Mouse (Mus musculus) embryonic facial prominence, embryonic 15.5 days (tissue): ENCODE results near the gene Cgnl1. TPM values are rescaled to one million over a fixed set of nuclear protein-coding genes. Genes with fewer than 3 reads are reported as not detected.
A peak's percentile ranks its signal among the peaks of the same experiment; 100 is the strongest.

Experiments used
- ATAC-seq: fragments of 200-750 bp; cut with Nextera tagmentation; 2 replicates; pipeline ENCODE4 v1.8.0; 2017; ENCODE audit warnings: low read depth, moderate TSS enrichment; ENCODE audit not compliant: insufficient number of reproducible peaks, low FRiP score, low TSS enrichment
- H3K27ac ChIP-seq: fragments of 300-500 bp; sonication (generic); replicated peaks from 2 replicates; pipeline ENCODE4 v1.5.1; 2015; ENCODE audit warnings: mild to moderate bottlenecking, inconsistent platforms
- H3K27me3 ChIP-seq: fragments of 300-500 bp; sonication (generic); 2 replicates; pipeline ENCODE4 v1.6.1; 2015; ENCODE audit warnings: inconsistent platforms
- H3K36me3 ChIP-seq: fragments of 300-500 bp; sonication (generic); 2 replicates; pipeline ENCODE4 v1.6.1; 2015; ENCODE audit warnings: mild to moderate bottlenecking, inconsistent platforms
- H3K4me1 ChIP-seq: fragments of 300-500 bp; sonication (generic); 2 replicates; pipeline ENCODE4 v1.6.1; 2015; ENCODE audit warnings: inconsistent platforms
- H3K4me2 ChIP-seq: fragments of 300-500 bp; sonication (generic); replicated peaks from 2 replicates; pipeline ENCODE4 v1.6.1; 2015; ENCODE audit warnings: mild to moderate bottlenecking, inconsistent platforms
- H3K4me3 ChIP-seq: fragments of 300-500 bp; sonication (generic); replicated peaks from 2 replicates; pipeline ENCODE4 v1.5.1; 2015; ENCODE audit warnings: mild to moderate bottlenecking, inconsistent platforms
- H3K9ac ChIP-seq: fragments of 300-500 bp; sonication (generic); 2 replicates; pipeline ENCODE4 v1.6.1; 2015; ENCODE audit warnings: inconsistent platforms
- H3K9me3 ChIP-seq: fragments of 300-500 bp; sonication (generic); replicated peaks from 2 replicates; pipeline ENCODE4 v1.6.1; 2016; ENCODE audit warnings: inconsistent platforms
- WGBS: fragments of 180-500 bp; shearing (Covaris S2); methylation state at CpG from one replicate; pipeline ENCODE4 v1.1.7; 2015; 5-methylcytosine and 5-hydroxymethylcytosine counted together
- polyA plus RNA-seq: library from polyadenylated mRNA; unstranded; fragments of >200 nt; fragmentation: Nextera tagmentation; extraction: Ambion mirVana; gene quantifications from 2 replicates; pipeline ENCODE4 v1.2.1, GENCODE M21; 2015

The Cgnl1 gene
- polyA plus RNA-seq, 1 experiment from 2014 or later, result 10.8 TPM

DNA sequence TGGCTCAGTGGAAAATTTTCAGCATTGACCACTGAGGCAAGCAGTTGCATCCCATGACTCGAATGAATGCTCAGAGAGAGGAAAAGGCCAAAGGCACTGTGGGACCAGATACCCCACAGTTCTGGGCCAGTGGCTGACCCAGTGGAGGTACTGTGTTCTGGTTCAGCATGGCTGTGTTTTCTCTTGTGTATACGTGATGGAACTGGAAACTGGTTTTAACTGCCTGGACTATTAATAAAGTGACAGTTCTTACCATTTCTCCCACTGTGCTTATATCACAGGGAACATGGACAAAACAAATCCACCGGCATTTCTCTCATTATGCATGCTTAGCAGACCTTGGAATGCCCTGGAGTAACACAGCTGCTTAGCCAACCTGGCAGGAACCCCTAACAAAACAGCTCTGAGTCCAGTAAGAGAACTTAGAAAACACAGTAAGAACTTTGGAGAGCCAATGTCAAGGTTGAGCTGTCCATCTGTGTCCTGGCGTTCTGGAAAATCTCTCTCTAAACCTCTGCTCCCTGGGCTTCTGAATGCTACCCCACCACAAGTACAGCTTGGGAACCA lies 131.0 kb downstream of the Cgnl1 start:
- H3K4me2 ChIP-seq, result no peak overlapping the region
- H3K27ac ChIP-seq, result no peak overlapping the region
- no peaks in the 10 kb centered on the region for H3K4me1 ChIP-seq
- no peak for ATAC-seq
- H3K27me3 ChIP-seq, result no peaks in the 10 kb centered on the region
- no peak overlapping the region for H3K4me3 ChIP-seq
- WGBS, result 72% methylated on average over 4 of the region's 4 CpGs
- peaks cover 4% of the 10 kb centered on the region; the same call in 1 of the 2 replicates for H3K36me3 ChIP-seq
- 0 out of 2 replicates have a peak, but pooled peaks cover 4% of the 10 kb centered on the region for H3K9me3 ChIP-seq
- H3K9ac ChIP-seq, result no peak overlapping the region

DNA sequence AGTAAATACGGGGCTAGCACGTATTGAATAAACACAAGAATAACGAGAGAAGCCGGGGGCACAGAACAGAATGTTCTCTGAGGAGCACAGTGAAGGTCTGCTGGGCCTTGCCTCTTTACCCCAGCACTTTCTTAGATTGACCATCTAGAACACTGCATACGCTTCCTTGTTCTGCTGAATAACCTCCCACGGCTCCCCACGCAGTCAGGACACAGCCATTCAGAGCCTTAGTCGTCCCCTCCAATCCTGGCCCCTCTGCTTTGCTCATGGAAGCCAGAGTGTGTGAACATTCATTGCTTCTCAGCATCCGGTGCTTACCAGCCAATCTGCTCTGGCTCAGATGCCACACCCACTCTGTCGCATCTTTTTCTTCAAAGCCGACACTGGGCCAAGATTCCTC lies 133.2 kb downstream of the Cgnl1 start:
- no peak overlapping the region for H3K4me2 ChIP-seq
- H3K4me3 ChIP-seq, result no peak overlapping the region
- no peaks in the 10 kb centered on the region for H3K27me3 ChIP-seq
- no peak overlapping the region for H3K9ac ChIP-seq
- 72% methylated on average over 11 of the region's 11 CpGs for WGBS
- H3K9me3 ChIP-seq, result 0 out of 2 replicates have a peak, but pooled peaks cover 4% of the 10 kb centered on the region
- ATAC-seq, result no peak
- no peaks in the 10 kb centered on the region for H3K4me1 ChIP-seq
- no peak overlapping the region for H3K27ac ChIP-seq
- peaks cover 4% of the 10 kb centered on the region; the same call in 1 of the 2 replicates for H3K36me3 ChIP-seq

DNA sequence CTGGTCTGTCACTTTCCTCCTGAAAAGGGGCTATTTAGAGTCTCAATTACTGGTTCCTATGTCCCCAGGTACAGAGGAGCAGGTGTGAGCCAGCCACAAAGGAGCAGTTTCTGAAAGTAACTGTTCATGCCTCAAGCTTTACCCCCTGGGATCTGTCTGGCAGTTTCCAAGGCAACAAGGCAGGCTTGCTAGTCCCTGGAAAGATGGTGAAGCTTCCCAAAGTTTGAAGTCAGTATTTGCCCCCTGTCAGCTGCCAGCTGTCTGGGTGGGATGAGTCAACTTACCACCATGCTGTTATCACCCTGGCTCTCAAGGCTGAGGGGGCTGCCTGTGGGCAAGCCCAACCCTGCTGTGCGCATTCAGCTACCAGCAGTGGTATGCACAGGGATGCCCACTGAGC lies 134.5 kb downstream of the Cgnl1 start:
- no peaks in the 10 kb centered on the region for H3K4me1 ChIP-seq
- peak; percentile 67 for ATAC-seq
- no peak overlapping the region for H3K4me2 ChIP-seq
- no peaks in the 10 kb centered on the region for H3K36me3 ChIP-seq
- H3K27me3 ChIP-seq, result no peaks in the 10 kb centered on the region
- 84% methylated on average over 1 of the region's 1 CpGs for WGBS
- H3K27ac ChIP-seq, result no peak overlapping the region
- no peak overlapping the region for H3K9ac ChIP-seq
- H3K4me3 ChIP-seq, result no peak overlapping the region
- no peaks in the 10 kb centered on the region for H3K9me3 ChIP-seq

- Histone ChIP-seq H3K27me3 (no peaks in the 10 kb centered on the region), H3K4me2 (no peak overlapping the region), H3K9me3 (no peaks in the 10 kb centered on the region), H3K9ac (no peak overlapping the region), H3K27ac (no peak overlapping the region), H3K4me3 (no peak overlapping the region), H3K4me1 (no peaks in the 10 kb centered on the region), H3K36me3 (0 out of 2 replicates have a peak, but pooled peaks cover 1% of the 10 kb centered on the region)
- 24% methylated on average over 1 of the region's 1 CpGs for WGBS
- ATAC-seq, result no peak
Observed at GRCm38 (mm10) chr9:71635627-71636026, 135.8 kb downstream of the Cgnl1 start.

DNA sequence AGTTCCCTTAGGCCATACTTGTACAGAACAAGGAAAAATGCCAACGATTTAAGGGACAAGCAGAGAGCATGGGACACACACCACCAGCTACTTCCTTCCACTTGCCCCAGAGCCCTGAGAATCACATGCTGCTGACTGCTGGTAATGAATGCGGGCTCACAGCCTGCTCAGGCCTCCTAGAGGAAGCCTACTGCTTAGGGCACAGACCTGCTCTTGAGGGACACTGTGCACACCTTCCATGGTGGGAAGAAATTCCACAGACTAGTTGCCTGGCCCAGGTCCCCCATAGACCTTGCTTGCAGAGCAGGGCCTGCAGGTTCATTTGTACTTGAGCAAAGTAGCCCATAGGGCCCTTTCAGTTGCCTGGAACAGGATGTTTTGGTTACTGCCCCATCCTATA lies 136.5 kb downstream of the Cgnl1 start:
- WGBS, result 82% methylated on average over 2 of the region's 2 CpGs
- ATAC-seq, result no peak
- no peaks in the 10 kb centered on the region for H3K9me3 ChIP-seq

GRCm38 (mm10) chr9:71628921-71629320 lies 142.5 kb downstream of the Cgnl1 start:
- ATAC-seq, result no peak
- 55% methylated on average over 6 of the region's 6 CpGs for WGBS
- H3K9ac ChIP-seq, result no peak overlapping the region
- 0 out of 2 replicates have a peak, but pooled peaks cover 3% of the 10 kb centered on the region for H3K36me3 ChIP-seq
- H3K27me3 ChIP-seq, result no peaks in the 10 kb centered on the region
- no peaks in the 10 kb centered on the region for H3K4me1 ChIP-seq
- no peaks in the 10 kb centered on the region for H3K9me3 ChIP-seq
- no peak overlapping the region for H3K27ac ChIP-seq
- no peak overlapping the region for H3K4me2 ChIP-seq
- H3K4me3 ChIP-seq, result no peak overlapping the region

More for the DNA sequence above, 136.5 kb downstream of the Cgnl1 start:
- Histone ChIP-seq H3K27ac (no peak overlapping the region), H3K4me3 (no peak overlapping the region), H3K9ac (no peak overlapping the region), H3K4me1 (no peaks in the 10 kb centered on the region), H3K4me2 (no peak overlapping the region), H3K27me3 (no peaks in the 10 kb centered on the region), H3K36me3 (0 out of 2 replicates have a peak, but pooled peaks cover 3% of the 10 kb centered on the region)

DNA sequence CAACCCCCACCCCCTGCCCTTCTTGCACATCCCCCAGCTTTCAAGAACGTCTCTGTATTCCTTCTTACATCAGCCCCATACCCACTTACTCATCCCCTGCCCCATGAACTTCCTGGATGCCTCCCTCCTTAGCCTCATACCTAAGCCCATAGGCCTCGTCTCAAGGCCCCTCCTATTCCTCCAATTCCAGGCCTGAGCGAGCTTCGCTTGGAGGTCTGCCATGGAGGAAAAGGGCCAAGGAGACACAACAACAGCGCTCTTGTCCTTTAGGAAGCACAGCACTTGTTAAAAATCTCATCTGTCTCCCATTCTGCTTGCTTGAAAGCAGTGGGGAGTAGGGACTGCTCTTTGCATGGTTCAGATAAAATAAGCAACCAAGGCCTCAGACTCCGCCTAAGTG lies 143.1 kb downstream of the Cgnl1 start:
- 76% methylated on average over 6 of the region's 6 CpGs for WGBS
- Histone ChIP-seq H3K27ac (no peak overlapping the region), H3K27me3 (no peaks in the 10 kb centered on the region), H3K4me1 (0 out of 2 replicates have a peak, but pooled peaks cover 3% of the 10 kb centered on the region), H3K4me3 (no peak overlapping the region), H3K4me2 (no peak overlapping the region), H3K9ac (no peak overlapping the region), H3K36me3 (0 out of 2 replicates have a peak, but pooled peaks cover 3% of the 10 kb centered on the region), H3K9me3 (no peaks in the 10 kb centered on the region)
- ATAC-seq, result no peak

DNA sequence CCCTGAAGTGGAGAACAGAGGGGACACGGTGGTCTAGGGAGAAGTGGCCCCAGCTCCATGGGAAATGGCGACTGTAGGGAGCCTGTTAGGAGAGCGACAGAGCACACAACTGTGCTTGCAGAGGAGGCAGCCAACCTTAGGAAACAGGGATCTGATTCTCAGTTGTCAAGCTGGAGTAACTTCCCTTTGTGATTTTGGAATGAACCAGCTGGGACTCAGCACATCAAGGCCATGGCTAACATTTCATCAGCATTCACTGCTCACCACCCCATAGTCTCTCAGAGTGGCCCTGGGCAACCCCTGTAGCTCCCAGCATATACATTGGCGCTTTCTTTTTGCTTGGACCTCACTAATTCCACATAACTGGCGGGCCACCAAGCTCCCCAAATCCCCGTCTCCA lies 145.4 kb downstream of the Cgnl1 start:
- Histone ChIP-seq H3K36me3 (0 out of 2 replicates have a peak, but pooled peaks cover 3% of the 10 kb centered on the region), H3K4me1 (0 out of 2 replicates have a peak, but pooled peaks cover 3% of the 10 kb centered on the region), H3K4me2 (no peak overlapping the region), H3K9ac (no peak overlapping the region), H3K27me3 (no peaks in the 10 kb centered on the region), H3K9me3 (no peaks in the 10 kb centered on the region), H3K4me3 (no peak overlapping the region), H3K27ac (no peak overlapping the region)
- ATAC-seq, result no peak
- 85% methylated on average over 6 of the region's 6 CpGs for WGBS

DNA sequence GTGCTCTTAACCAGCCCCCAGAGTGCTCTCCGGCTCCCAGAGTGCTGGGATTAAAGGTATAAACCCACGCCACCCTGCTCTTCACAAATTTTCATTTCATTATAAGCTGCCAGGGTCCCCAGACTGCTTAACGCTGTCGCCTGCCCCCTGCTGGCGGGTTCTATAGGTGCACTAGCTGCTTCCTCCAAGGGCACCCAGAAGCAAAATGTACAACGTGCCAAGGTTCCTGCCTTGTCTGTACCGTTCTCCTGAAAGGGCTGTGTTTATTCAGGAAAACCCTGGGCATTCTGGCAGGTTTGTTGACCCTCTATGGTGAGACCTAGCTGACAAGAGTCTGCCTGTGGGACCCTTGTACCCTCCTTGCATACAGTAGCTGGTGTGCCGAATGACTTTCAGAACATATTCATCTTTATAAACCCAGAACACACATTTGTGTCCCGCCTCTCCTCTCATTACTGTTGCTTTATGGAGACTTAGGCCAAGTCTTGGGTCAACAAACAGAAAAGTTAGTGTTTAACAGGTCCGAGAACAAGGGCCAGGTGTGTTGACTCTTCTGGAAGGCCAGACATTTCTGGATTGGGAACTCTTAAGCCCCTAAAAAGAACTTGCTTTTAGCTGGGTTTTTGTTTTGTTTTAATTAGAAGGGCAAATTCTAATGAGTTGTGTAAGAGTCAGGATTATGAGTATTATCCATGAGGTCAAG lies 146.5 kb downstream of the Cgnl1 start:
- H3K36me3 ChIP-seq, result no peaks in the 10 kb centered on the region
- no peak overlapping the region for H3K27ac ChIP-seq
- no peak for ATAC-seq
- H3K4me3 ChIP-seq, result no peak overlapping the region
- H3K9ac ChIP-seq, result no peak overlapping the region
- no peak overlapping the region for H3K4me2 ChIP-seq
- no peaks in the 10 kb centered on the region for H3K9me3 ChIP-seq
- 0 out of 2 replicates have a peak, but pooled peaks cover 3% of the 10 kb centered on the region for H3K4me1 ChIP-seq
- WGBS, result 50% methylated on average over 10 of the region's 10 CpGs
- H3K27me3 ChIP-seq, result no peaks in the 10 kb centered on the region

DNA sequence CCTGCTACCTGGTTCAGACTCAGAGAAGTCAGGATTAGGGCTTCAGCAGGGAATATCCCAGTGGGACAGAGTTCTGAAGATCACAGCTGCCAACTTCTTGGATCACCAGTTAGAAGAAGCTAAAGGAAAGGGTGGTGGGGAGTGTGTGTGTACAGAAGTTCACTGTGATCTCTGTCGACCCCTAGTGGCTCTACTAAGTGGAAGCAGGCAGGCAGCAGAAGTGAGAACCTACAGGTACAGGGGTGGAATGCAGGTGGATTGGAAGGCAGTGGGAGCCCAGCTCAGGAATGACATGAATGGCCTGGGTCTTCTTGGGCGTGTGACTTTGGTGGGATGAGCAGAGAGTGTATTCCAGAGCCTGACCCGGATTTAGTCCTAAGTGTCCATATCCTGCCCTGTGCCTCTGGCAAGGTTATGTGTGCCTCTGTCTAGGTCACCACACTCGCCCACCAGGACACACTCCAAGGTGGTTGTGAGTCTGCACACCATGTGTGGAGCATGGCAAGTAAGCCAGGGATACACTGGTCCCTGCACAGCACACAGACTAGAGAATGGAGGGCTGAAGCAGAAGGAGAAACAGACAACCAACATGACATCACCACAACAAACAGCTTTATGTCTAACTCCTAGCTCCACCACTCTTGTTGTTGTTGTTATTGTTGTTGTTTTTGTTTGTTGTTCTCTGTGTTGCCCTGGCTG lies 147.4 kb downstream of the Cgnl1 start:
- Histone ChIP-seq H3K27ac (no peak overlapping the region), H3K4me3 (no peak overlapping the region), H3K9ac (no peak overlapping the region), H3K4me2 (no peak overlapping the region), H3K27me3 (no peaks in the 10 kb centered on the region), H3K36me3 (no peaks in the 10 kb centered on the region), H3K9me3 (no peaks in the 10 kb centered on the region), H3K4me1 (0 out of 2 replicates have a peak, but pooled peaks cover 3% of the 10 kb centered on the region)
- no peak for ATAC-seq
- WGBS, result 30% methylated on average over 4 of the region's 4 CpGs

DNA sequence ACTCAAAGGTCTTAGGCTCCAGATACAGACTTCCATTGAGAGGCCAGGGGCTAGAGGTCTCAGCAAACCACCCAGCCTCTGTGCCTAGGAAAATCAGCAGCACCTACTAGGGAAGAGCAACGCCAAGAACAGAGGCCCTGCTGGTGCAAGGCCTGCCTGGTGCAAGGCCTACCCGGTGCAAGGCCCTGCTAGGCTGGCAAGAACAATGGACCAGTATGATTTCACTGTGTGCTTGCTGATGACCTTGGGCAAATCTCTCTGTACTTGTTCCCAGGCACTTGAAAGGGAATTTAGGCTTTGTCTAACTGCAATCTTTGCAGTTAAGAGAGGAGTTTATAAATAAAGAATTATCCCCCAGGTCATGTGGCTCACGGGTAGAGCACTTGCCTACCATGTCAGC lies 148.8 kb downstream of the Cgnl1 start:
- H3K9ac ChIP-seq, result no peak overlapping the region
- H3K4me3 ChIP-seq, result no peak overlapping the region
- H3K36me3 ChIP-seq, result no peaks in the 10 kb centered on the region
- H3K4me2 ChIP-seq, result no peak overlapping the region
- H3K27me3 ChIP-seq, result no peaks in the 10 kb centered on the region
- no peak overlapping the region for H3K27ac ChIP-seq
- H3K4me1 ChIP-seq, result 0 out of 2 replicates have a peak, but pooled peaks cover 3% of the 10 kb centered on the region
- 65% methylated on average over 3 of the region's 3 CpGs for WGBS
- no peaks in the 10 kb centered on the region for H3K9me3 ChIP-seq
- ATAC-seq, result no peak
